Mouse (Mus musculus) bone marrow macrophage, adult 2 months (primary cell): Measurements from ENCODE around the gene Zscan25.

Experiments used
- CTCF ChIP-seq: IDR thresholded peaks from 2 replicates; pipeline ENCODE4 v1.5.1; 2012; ENCODE audit warnings: low read depth, mild to moderate bottlenecking, low read length, moderate library complexity
- POLR2A ChIP-seq: IDR thresholded peaks from 2 replicates; pipeline ENCODE4 v1.6.1; 2012; ENCODE audit warnings: mild to moderate bottlenecking, low read depth, low read length, borderline replicate concordance

DNA sequence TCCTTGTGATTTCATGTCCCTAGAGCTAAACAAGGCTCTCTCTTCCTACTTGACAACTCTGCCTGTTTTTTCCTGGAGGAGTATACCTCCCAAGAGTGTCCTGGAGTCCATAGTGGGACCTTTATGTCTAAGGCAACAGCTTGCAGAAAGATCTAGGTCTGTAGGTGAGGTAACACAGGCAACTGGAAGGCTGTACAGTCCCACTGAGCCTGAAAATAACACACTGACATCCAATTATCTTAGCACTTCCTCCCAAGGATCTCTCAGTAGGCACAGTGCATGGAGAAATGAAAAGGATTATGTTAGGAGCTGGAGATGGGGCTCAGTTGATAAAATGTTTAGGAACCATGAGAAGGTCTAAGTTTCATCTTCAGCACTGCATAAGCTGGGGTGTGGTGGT is 20.2 kb downstream of the Zscan25 start:
- TF ChIP-seq POLR2A (no peak), CTCF (no peak)
